10 mouse cellular contexts compared by ENCODE assay signal in genomic region chr3:149326664-149327063, GRCm38 (mm10).
A peak's percentile ranks its signal among the peaks of the same experiment; 100 is the strongest.
DNase-seq lines count a peak whose midpoint lies in the region; ATAC-seq and TF ChIP-seq lines count a peak whose summit lies in the region.
"Had no signal": no experiment of that assay in that cellular context is flagged by ENCODE, and none has a peak within 500 bp of the region (broad histone marks: within the 10 kb centered on the region; RNA-seq: fewer than 3 reads in every experiment).

No protein-coding gene starts in this region.

- H3K9me3 ChIP-seq in liver, embryonic 14.5 days (ENCODE audit: control insufficient read depth, low read length): no peaks in the 10 kb centered on the region
- no peaks in the 10 kb centered on the region for H3K9me3 ChIP-seq in liver, embryonic 12.5 days (replicated peaks)
- no peaks in the 10 kb centered on the region for H3K9me3 ChIP-seq in liver, postnatal 0 days (ENCODE audit: low read length)
- H3K9me3 ChIP-seq: heart, embryonic 15.5 days had no signal

- no peaks in the 10 kb centered on the region; a peak in 2 of 4 replicates for H3K4me1 ChIP-seq in liver, embryonic 14.5 days (replicated peaks; ENCODE audit: control insufficient read depth in 2 of 2, insufficient read depth in 2 of 2, low read length in 1 of 2)
- 0 out of 2 replicates have a peak, but pooled peaks cover 7% of the 10 kb centered on the region for H3K4me1 ChIP-seq in liver, embryonic 12.5 days
- H3K4me1 ChIP-seq in liver, postnatal 0 days (ENCODE audit: insufficient read depth): peaks cover 3% of the 10 kb centered on the region; the same call in 1 of the 2 replicates
- H3K4me1 ChIP-seq in spleen, adult 2 months (ENCODE audit: control insufficient read depth, insufficient read depth, insufficient read length): peaks cover 15% of the 10 kb centered on the region

- peak; percentile 21; the same call in 1 of the 2 replicates for ATAC-seq in liver, embryonic 14.5 days (ENCODE audit: insufficient read depth)
- no peak for ATAC-seq in liver, embryonic 12.5 days
- ATAC-seq in granulocyte monocyte progenitor cell, adult 5-6 weeks (replicated peaks; ENCODE audit: poor library complexity, severe bottlenecking): peak; percentile 95
- peak; percentile 56 for ATAC-seq in liver, postnatal 0 days
- ATAC-seq: Patski had no signal

- no peak for TF ChIP-seq POLR2A in spleen, adult 2 months (IDR thresholded peaks at IDR 0.05; ENCODE audit: low read depth, low read length)

- no peak overlapping the region for H3K4me2 ChIP-seq in liver, embryonic 14.5 days (ENCODE audit: low read depth)
- H3K4me2 ChIP-seq in liver, embryonic 12.5 days: no peak overlapping the region
- 0 out of 2 replicates have a peak overlapping the region, but pooled peaks have one; percentile 22 for H3K4me2 ChIP-seq in liver, postnatal 0 days (ENCODE audit: low read depth, low read length)
- H3K4me2 ChIP-seq: heart, embryonic 15.5 days had no signal

- H3K27ac ChIP-seq in liver, embryonic 14.5 days: no peak overlapping the region
- H3K27ac ChIP-seq in liver, embryonic 12.5 days: no peak overlapping the region
- H3K27ac ChIP-seq in liver, postnatal 0 days (ENCODE audit: low read depth): no peak overlapping the region
- H3K27ac ChIP-seq in spleen, adult 2 months (ENCODE audit: insufficient read depth, low read length): peak overlapping the region; percentile 26; the same call in 1 of the 2 replicates
- H3K27ac ChIP-seq: heart, embryonic 15.5 days had no signal

- H3K9ac ChIP-seq in liver, embryonic 14.5 days (replicated peaks): no peak overlapping the region
- no peak overlapping the region for H3K9ac ChIP-seq in liver, embryonic 12.5 days
- H3K9ac ChIP-seq in liver, postnatal 0 days (replicated peaks): no peak overlapping the region
- H3K9ac ChIP-seq: heart, embryonic 15.5 days had no signal

- H3K4me3 ChIP-seq in liver, embryonic 14.5 days (ENCODE audit: insufficient read depth in 1 of 2, low read depth in 2 of 2, low read length in 2 of 2): no peak overlapping the region
- no peak overlapping the region for H3K4me3 ChIP-seq in liver, embryonic 12.5 days
- H3K4me3 ChIP-seq in liver, postnatal 0 days (ENCODE audit: low read depth, low read length): no peak overlapping the region
- no peak overlapping the region for H3K4me3 ChIP-seq in spleen, adult 2 months (ENCODE audit: extremely low read depth, insufficient read depth, insufficient read length)
- H3K4me3 ChIP-seq: heart, embryonic 15.5 days had no signal

- TF ChIP-seq CTCF in liver, embryonic 14.5 days (IDR thresholded peaks at IDR 0.05; ENCODE audit: low read depth): no peak
- no peak for TF ChIP-seq CTCF in liver, postnatal 0 days (IDR thresholded peaks at IDR 0.05; ENCODE audit: low read depth)
- TF ChIP-seq CTCF in spleen, adult 2 months (IDR thresholded peaks at IDR 0.05; ENCODE audit: extremely low read depth, insufficient read depth, insufficient read length, insufficient replicate concordance): no peak

- no peaks in the 10 kb centered on the region for H3K36me3 ChIP-seq in liver, embryonic 14.5 days (replicated peaks; ENCODE audit: control insufficient read depth, insufficient read depth, low read depth)
- H3K36me3 ChIP-seq in liver, embryonic 12.5 days: no peaks in the 10 kb centered on the region
- no peaks in the 10 kb centered on the region for H3K36me3 ChIP-seq in liver, postnatal 0 days (replicated peaks; ENCODE audit: insufficient read depth, low read length)
- H3K36me3 ChIP-seq in spleen, adult 2 months (ENCODE audit: control insufficient read depth, insufficient read depth, low read length): no peaks in the 10 kb centered on the region
- H3K36me3 ChIP-seq: heart, embryonic 15.5 days had no signal

- H3K27me3 ChIP-seq in liver, embryonic 14.5 days (ENCODE audit: control insufficient read depth, insufficient read depth, low read length): no peaks in the 10 kb centered on the region
- H3K27me3 ChIP-seq in liver, embryonic 12.5 days (replicated peaks): no peaks in the 10 kb centered on the region
- no peaks in the 10 kb centered on the region for H3K27me3 ChIP-seq in liver, postnatal 0 days (ENCODE audit: insufficient read depth, low read length)
- no peaks in the 10 kb centered on the region for H3K27me3 ChIP-seq in spleen, adult 2 months (ENCODE audit: control insufficient read depth, insufficient read depth, low read length)
- H3K27me3 ChIP-seq: heart, embryonic 15.5 days; Patski had no signal

- WGBS in liver, embryonic 14.5 days (ENCODE audit: insufficient replicate concordance): 15% methylated on average over 5 of the region's 5 CpGs
- 25% methylated on average over 5 of the region's 5 CpGs for WGBS in liver, embryonic 12.5 days (ENCODE audit: insufficient replicate concordance)
- 22% methylated on average over 5 of the region's 5 CpGs for WGBS in liver, postnatal 0 days (ENCODE audit: insufficient replicate concordance)
- 2% methylated on average over 5 of the region's 5 CpGs for WGBS in spleen, adult 2 months

- no peak for TF ChIP-seq EP300 in liver, embryonic 14.5 days (IDR thresholded peaks at IDR 0.05; ENCODE audit: low read depth)
- peak; percentile 72; the same call in 1 of the 2 replicates for TF ChIP-seq EP300 in liver, postnatal 0 days (IDR thresholded peaks at IDR 0.05; ENCODE audit: low read depth)

- no peak for DNase-seq in liver, embryonic 14.5 days (ENCODE audit: low read depth in 3 of 3, low spot score in 3 of 3)
- no peak for DNase-seq in liver, postnatal 0 days
- DNase-seq in spleen, adult 2 months (ENCODE audit: low read depth in 1 of 2, low spot score in 2 of 2): peak; percentile 45 to 82
- no peak for DNase-seq in embryo, embryonic 11 days
- DNase-seq in left cerebral cortex, adult 8-10 months (ENCODE audit: low spot score in 2 of 2): no peak
- DNase-seq in right cerebral cortex, postnatal 10 days (ENCODE audit: low spot score in 2 of 2): no peak

Comparison
In these comparisons a context has a peak if more than half of its experiments do, and no peak if none do; other contexts are left out.
1. DNase-seq: peak in spleen, adult 2 months (2 of 2); none in liver, embryonic 14.5 days (0 of 3), liver, postnatal 0 days (single experiment), embryo, embryonic 11 days (single experiment), left cerebral cortex, adult 8-10 months (0 of 2) and right cerebral cortex, postnatal 10 days (0 of 2).